Mouse (Mus musculus): ENCODE results near the gene Epha10.

GRCm38 (mm10) chr4:124850933-124851658 is 29.6 kb upstream of the Epha10 start, which contains the start of gene 1110065P20Rik:
- no peak for TF ChIP-seq GATA1 (IDR thresholded peaks at IDR 0.05; ENCODE audit: low read length)
- no peak for TF ChIP-seq TAL1 (IDR thresholded peaks at IDR 0.05; ENCODE audit: low read length)
